Mouse (Mus musculus) hindbrain, postnatal 0 days (tissue): ENCODE data around the gene Nmur1. TPM values are rescaled to one million over a fixed set of nuclear protein-coding genes. Genes with fewer than 3 reads are reported as not detected.
A peak's percentile ranks its signal among the peaks of the same experiment; 100 is the strongest.

Experiments
- ATAC-seq: fragments of 200-750 bp; cut with Nextera tagmentation; 2 replicates; pipeline ENCODE4 v1.8.0; 2017; ENCODE audit warnings: mild to moderate bottlenecking, moderate TSS enrichment, moderate library complexity
- DNase-seq: peaks from one replicate; pipeline ENCODE4 v3.0.0-alpha.2; 2015; ENCODE audit warnings: low spot score
- H3K27ac ChIP-seq: fragments of 300-500 bp; sonication (generic); 2 replicates; pipeline ENCODE4 v1.5.1; 2014; ENCODE audit warnings: mild to moderate bottlenecking
- H3K27me3 ChIP-seq: fragments of 300-500 bp; sonication (generic); 2 replicates; pipeline ENCODE4 v1.6.1; 2014; ENCODE audit warnings: low read length, mixed read lengths; ENCODE audit not compliant: insufficient read depth
- H3K36me3 ChIP-seq: fragments of 300-500 bp; sonication (generic); 2 replicates; pipeline ENCODE4 v1.6.1; 2014; ENCODE audit warnings: low read length, mixed read lengths; ENCODE audit not compliant: insufficient read depth
- H3K4me1 ChIP-seq: fragments of 300-500 bp; sonication (generic); 2 replicates; pipeline ENCODE4 v1.6.1; 2014; ENCODE audit warnings: antibody characterized with exemption, low read length, mixed read lengths; ENCODE audit not compliant: insufficient read depth
- H3K4me2 ChIP-seq: fragments of 300-500 bp; sonication (generic); 2 replicates; pipeline ENCODE4 v1.6.1; 2014; ENCODE audit warnings: low read depth, mild to moderate bottlenecking, low read length, moderate library complexity, mixed read lengths
- H3K4me3 ChIP-seq: fragments of 300-500 bp; sonication (generic); 2 replicates; pipeline ENCODE4 v1.5.1; 2014; ENCODE audit warnings: low read length
- H3K9ac ChIP-seq: fragments of 300-500 bp; sonication (generic); replicated peaks from 2 replicates; pipeline ENCODE4 v1.6.1; 2014; ENCODE audit warnings: mild to moderate bottlenecking, low read length, moderate library complexity, mixed read lengths
- H3K9me3 ChIP-seq: fragments of 300-500 bp; sonication (generic); 2 replicates; pipeline ENCODE4 v1.6.1; 2016; ENCODE audit warnings: low read length, mixed read lengths
- CTCF ChIP-seq: IDR thresholded peaks from 2 replicates; pipeline ENCODE4 v1.5.1; 2016; ENCODE audit warnings: antibody characterized with exemption, control low read depth, low read depth
- WGBS: fragments of 180-500 bp; shearing (Covaris S2); extraction: QIAGEN DNeasy Blood & Tissue Kit; methylation state at CpG from one replicate; pipeline ENCODE4 v1.1.7; 2014; 5-methylcytosine and 5-hydroxymethylcytosine counted together
- polyA plus RNA-seq: library from polyadenylated mRNA; unstranded; fragments of >200 nt; fragmentation: Nextera tagmentation; extraction: Ambion mirVana; gene quantifications from 2 replicates; pipeline ENCODE4 v1.2.1, GENCODE M21; 2015
- total RNA-seq: library from RNA; depleted of rRNA; stranded (reverse); fragments of >200 nt; gene quantifications from 2 replicates; pipeline ENCODE4 v1.2.3, GENCODE M21; 2014

Gene Nmur1
- total and polyA plus RNA-seq, 2 experiments from 2014 or later, result 0.16 to 0.24 TPM

DNA sequence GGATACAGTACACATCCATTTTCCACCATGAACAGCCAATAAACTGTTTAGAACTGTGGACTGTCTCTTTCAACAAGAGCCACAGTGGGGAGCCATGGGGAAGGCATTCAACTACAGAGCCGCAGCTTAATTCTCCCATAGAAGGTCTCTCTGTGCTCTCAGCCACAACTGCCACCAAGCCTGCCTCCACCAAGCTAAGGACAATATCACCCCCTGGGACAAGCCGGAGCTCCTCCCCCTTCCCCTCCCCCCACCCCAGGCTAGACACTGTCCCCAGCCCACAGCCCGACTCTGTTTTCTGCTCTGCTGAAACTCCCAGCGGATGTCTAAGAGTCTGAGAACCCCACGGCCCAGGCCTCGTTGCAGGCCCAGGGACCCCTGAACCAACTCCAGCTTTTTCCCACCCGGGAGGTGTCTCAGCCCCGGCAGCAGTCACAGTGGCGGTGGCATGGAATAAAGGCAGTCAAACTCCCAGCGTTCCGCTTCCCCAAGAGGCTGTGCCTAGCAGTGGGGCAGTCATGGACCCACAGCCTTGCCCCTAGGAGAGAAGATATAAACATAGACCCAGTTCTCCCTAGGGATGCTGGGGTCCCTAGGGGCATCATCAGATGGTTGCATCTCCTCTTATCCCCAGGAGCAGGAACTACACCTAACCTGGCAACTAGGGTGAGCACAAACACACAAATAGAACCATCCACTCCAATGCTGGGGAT lies 1.0 kb downstream of the Nmur1 start:
- Histone ChIP-seq H3K36me3 (no peaks in the 10 kb centered on the region), H3K27ac (peak overlapping the region; percentile 48; the same call in 1 of the 2 replicates), H3K4me3 (no peak overlapping the region), H3K9me3 (no peaks in the 10 kb centered on the region), H3K9ac (no peak overlapping the region), H3K4me2 (no peak overlapping the region), H3K27me3 (no peaks in the 10 kb centered on the region), H3K4me1 (peaks cover 5% of the 10 kb centered on the region)
- 10% methylated on average over 11 of the region's 11 CpGs for WGBS
- ATAC-seq (peak; percentile 57; the same call in 1 of the 2 replicates), DNase-seq (peak; percentile 56)
- TF ChIP-seq CTCF, result no peak

- H3K9me3 ChIP-seq, result no peaks in the 10 kb centered on the region
Observed at GRCm38 (mm10) chr1:86424336-86424735, 1.7 kb downstream of the Nmur1 start.

GRCm38 (mm10) chr1:86423879-86424278 lies 2.1 kb downstream of the Nmur1 start:
- H3K9me3 ChIP-seq, result no peaks in the 10 kb centered on the region
- H3K4me2 ChIP-seq, result no peak overlapping the region
- ATAC-seq, result no peak
- no peaks in the 10 kb centered on the region for H3K36me3 ChIP-seq
- H3K9ac ChIP-seq, result no peak overlapping the region
- TF ChIP-seq CTCF, result no peak
- DNase-seq, result no peak
- WGBS, result 75% methylated on average over 5 of the region's 5 CpGs
- H3K27ac ChIP-seq, result no peak overlapping the region
- H3K4me3 ChIP-seq, result no peak overlapping the region
- H3K4me1 ChIP-seq, result peaks cover 5% of the 10 kb centered on the region
- H3K27me3 ChIP-seq, result no peaks in the 10 kb centered on the region

More at GRCm38 (mm10) chr1:86424336-86424735, 1.7 kb downstream of the Nmur1 start:
- DNase-seq (no peak), ATAC-seq (no peak; the same call in 1 of the 2 replicates)
- no peak for TF ChIP-seq CTCF
- WGBS, result 65% methylated on average over 1 of the region's 1 CpGs
- Histone ChIP-seq H3K9ac (no peak overlapping the region), H3K36me3 (no peaks in the 10 kb centered on the region), H3K4me1 (peaks cover 5% of the 10 kb centered on the region), H3K27ac (0 out of 2 replicates have a peak overlapping the region, but pooled peaks have one; percentile 48), H3K4me2 (no peak overlapping the region), H3K4me3 (no peak overlapping the region), H3K27me3 (no peaks in the 10 kb centered on the region)

DNA sequence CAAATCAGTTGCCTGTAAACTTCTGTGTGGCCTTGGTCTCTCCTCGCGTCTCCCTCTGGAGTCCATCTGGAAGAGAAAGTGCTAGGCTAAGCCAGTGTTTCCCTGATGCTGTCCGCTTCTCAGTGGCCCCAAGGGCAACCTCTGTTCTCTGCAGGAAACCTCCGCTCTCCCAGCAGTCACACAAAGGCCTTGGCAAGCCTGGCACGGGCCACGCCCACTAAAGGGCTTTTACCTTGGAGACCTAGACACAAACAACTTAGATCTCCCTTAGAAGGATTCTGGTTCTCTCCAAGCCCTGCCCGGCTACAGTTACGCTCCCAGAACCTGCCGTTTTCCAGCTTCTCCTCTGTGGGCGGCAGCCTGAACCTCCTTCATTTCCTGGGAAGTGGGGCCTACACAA lies 5.0 kb downstream of the Nmur1 start:
- Histone ChIP-seq H3K27ac (peak overlapping the region; percentile 62; the same call in 1 of the 2 replicates), H3K9me3 (no peaks in the 10 kb centered on the region), H3K27me3 (no peaks in the 10 kb centered on the region), H3K4me1 (peaks cover 5% of the 10 kb centered on the region), H3K36me3 (no peaks in the 10 kb centered on the region), H3K9ac (no peak overlapping the region), H3K4me3 (no peak overlapping the region), H3K4me2 (no peak overlapping the region)
- 23% methylated on average over 10 of the region's 10 CpGs for WGBS
- DNase-seq (no peak), ATAC-seq (no peak)
- TF ChIP-seq CTCF, result no peak

DNA sequence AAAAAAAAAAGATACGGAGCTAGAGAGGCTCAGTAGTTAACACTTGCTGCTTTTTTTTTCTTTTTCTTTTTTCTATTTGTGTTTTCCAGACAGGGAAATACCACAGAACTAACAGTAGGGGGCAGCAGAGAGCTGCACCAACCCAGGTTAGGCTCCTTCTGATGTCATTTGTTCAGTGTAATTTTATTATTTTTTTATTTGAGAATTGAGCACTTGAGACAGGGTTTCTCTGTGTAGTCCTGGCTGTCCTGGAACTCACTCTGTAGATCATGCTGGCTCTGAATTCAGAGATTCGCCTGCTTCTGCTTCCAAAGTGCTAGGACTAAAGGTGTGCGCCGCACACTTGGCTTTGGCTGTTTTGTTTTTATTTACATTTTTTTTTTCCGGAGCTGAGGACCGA lies 9.7 kb downstream of the Nmur1 start:
- H3K9me3 ChIP-seq, result no peaks in the 10 kb centered on the region
- H3K27me3 ChIP-seq, result no peaks in the 10 kb centered on the region
- H3K4me3 ChIP-seq, result no peak overlapping the region
- no peak overlapping the region for H3K4me2 ChIP-seq
- DNase-seq, result peak; percentile 31
- ATAC-seq, result no peak
- H3K4me1 ChIP-seq, result peaks cover 2% of the 10 kb centered on the region; the same call in 1 of the 2 replicates
- H3K9ac ChIP-seq, result no peak overlapping the region
- H3K36me3 ChIP-seq, result no peaks in the 10 kb centered on the region
- WGBS, result 67% methylated on average over 6 of the region's 6 CpGs
- TF ChIP-seq CTCF, result peak; percentile 70
- no peak overlapping the region for H3K27ac ChIP-seq

GRCm38 (mm10) chr1:86415612-86416184 lies 10.3 kb downstream of the Nmur1 start:
- Histone ChIP-seq H3K36me3 (no peaks in the 10 kb centered on the region), H3K9me3 (no peaks in the 10 kb centered on the region), H3K27ac (no peak overlapping the region), H3K4me3 (no peak overlapping the region), H3K4me2 (no peak overlapping the region), H3K27me3 (no peaks in the 10 kb centered on the region), H3K9ac (no peak overlapping the region), H3K4me1 (no peaks in the 10 kb centered on the region)
- ATAC-seq, result no peak
- 64% methylated on average over 7 of the region's 7 CpGs for WGBS
- no peak for DNase-seq
- peak; percentile 33; the same call in 1 of the 2 replicates for TF ChIP-seq CTCF

DNA sequence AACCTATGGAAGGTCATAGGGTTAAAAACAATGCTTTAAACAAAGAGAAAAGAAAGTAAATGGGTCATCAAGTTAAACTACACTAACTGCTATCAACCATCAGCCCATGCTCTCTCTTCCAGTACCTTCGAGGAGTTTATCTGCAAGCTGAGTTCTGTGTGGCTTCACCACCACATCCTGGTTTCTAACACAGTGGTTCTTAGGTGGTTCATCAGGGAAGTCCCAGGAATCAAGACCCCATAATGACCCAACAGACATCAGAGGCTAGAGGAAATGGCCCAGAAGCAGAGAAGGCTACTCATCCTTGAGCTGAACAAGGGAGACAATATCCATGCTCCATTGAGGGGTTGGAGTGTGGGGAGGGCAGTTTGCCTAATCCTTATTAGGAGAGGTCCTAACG lies 10.9 kb downstream of the Nmur1 start:
- 81% methylated on average over 2 of the region's 2 CpGs for WGBS
- Histone ChIP-seq H3K4me1 (no peaks in the 10 kb centered on the region), H3K27me3 (no peaks in the 10 kb centered on the region), H3K4me3 (no peak overlapping the region), H3K9me3 (no peaks in the 10 kb centered on the region), H3K9ac (no peak overlapping the region), H3K27ac (no peak overlapping the region), H3K36me3 (no peaks in the 10 kb centered on the region), H3K4me2 (no peak overlapping the region)
- no peak for TF ChIP-seq CTCF
- DNase-seq, result no peak
- ATAC-seq, result no peak
